Mouse (Mus musculus) T-cell, adult 66 days (primary cell): ENCODE data around the gene Wbp1. TPM values are rescaled to one million over a fixed set of nuclear protein-coding genes. Genes with fewer than 3 reads are reported as not detected.

Source experiments
- total RNA-seq, 2 experiments: library from RNA; stranded (reverse); gene quantifications; 3 replicates in 1 of 2; 4 replicates in 1 of 2; pipeline ENCODE4 v1.2.4; 2023

Gene Wbp1
- total RNA-seq: 10 to 100 TPM; 34.0 to 41.6 TPM

GRCm38 (mm10) chr6:83120930-83121862 lies at the start of gene Wbp1:
Gene Wbp1, minus strand, starts transcription at chr6:83121559.

DNA sequence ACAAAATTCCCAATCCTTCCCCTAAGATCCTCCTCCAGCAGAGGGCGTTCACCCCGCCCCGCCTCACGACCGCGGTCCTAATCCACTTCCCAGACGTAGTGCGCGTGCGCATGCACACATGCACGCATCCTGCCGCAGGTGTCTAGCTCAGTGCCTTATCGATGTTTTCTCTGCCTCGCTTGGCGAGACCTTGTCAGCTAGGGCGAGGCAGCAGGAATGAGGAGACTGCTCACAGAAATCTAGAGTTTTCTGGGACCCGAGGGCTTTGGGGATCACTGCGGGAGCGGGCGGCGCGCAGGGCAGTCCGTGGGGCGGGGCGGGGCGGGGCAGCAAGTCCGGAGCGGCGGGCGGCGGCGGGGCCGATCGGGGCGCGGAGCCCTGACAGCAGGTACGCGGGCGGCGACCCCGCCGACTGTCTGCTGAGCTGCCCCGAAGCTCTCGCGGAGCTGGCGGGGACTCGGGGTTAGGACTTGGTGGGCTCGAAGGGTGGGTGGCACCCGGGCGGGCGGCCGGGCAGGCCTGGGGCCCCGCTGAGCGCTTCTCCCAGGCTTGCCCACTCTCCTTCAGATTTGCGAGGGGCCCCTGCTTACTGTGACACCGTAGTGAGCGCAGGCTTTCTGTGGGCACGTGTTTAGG lies 44.4 kb upstream of the Wbp1 start, which contains the start of gene Dctn1:
Gene Dctn1 (plus strand): TSS at position 314 of the 636 bp plus-strand sequence.

GRCm38 (mm10) chr6:83156259-83156684 lies 34.9 kb upstream of the Wbp1 start, which contains the start of the genes Wdr54 and 1700003E16Rik:
Gene Wdr54, minus strand, starts transcription at chr6:83156397.
Gene 1700003E16Rik, plus strand, starts transcription at chr6:83156404.

DNA sequence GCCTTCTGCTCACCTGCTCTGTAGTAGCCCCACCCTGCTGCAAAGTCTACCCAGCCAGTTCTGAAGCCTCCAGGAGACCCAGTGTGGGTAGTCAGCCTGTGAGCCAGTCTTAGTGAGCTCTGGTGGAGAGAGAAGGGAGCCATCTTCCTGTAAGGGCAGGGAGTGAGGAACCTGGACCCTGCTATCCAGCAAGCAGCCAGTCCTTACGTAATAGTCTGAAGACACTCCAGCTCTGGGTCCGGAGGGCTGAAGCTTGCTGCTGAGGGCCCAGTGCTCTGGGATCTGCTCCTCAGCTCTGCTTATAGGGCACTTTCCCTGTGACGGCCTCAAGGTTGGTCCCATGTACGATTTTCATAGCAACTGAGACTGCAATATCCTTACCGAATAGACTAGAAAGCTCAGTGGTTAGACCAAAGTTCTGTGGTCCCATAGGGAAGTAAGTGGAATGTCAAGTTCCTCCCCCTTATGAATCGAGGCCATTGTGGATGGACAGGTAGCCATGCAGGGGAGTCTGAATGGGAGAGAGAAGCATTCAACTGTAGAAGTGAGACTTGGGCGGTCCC lies 13.7 kb upstream of the Wbp1 start, which contains the start of gene Rtkn:
Gene Rtkn (plus strand): TSS at position 513 of the 563 bp plus-strand sequence.

DNA sequence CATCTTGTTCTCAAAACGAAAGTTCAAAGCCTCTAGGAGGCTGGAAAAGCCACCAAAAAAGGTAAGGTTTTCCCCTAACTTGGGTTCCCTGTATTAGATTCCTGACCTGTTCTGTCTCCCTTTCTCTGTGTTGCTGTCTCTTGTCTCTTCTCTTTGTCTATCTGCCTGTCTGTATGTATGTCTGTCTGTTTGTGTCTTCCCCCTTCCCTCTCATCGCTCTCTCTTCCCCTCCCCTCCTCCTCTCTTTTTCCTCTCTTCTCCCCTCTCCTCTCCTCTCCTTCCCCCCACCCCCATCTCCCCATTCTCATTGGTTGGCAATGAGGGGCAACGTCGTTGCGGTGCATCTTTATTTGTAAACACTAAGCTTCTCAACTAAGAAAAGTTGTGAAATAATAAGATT lies 4.0 kb upstream of the Wbp1 start, which contains the start of gene Ino80b:
Gene Ino80b (minus strand): TSS at position 101 of the 400 bp plus-strand sequence.

GRCm38 (mm10) chr6:83115011-83115671 lies 6.2 kb downstream of the Wbp1 start, which contains the start of gene Mogs:
Gene Mogs, plus strand, starts transcription at chr6:83115496.

DNA sequence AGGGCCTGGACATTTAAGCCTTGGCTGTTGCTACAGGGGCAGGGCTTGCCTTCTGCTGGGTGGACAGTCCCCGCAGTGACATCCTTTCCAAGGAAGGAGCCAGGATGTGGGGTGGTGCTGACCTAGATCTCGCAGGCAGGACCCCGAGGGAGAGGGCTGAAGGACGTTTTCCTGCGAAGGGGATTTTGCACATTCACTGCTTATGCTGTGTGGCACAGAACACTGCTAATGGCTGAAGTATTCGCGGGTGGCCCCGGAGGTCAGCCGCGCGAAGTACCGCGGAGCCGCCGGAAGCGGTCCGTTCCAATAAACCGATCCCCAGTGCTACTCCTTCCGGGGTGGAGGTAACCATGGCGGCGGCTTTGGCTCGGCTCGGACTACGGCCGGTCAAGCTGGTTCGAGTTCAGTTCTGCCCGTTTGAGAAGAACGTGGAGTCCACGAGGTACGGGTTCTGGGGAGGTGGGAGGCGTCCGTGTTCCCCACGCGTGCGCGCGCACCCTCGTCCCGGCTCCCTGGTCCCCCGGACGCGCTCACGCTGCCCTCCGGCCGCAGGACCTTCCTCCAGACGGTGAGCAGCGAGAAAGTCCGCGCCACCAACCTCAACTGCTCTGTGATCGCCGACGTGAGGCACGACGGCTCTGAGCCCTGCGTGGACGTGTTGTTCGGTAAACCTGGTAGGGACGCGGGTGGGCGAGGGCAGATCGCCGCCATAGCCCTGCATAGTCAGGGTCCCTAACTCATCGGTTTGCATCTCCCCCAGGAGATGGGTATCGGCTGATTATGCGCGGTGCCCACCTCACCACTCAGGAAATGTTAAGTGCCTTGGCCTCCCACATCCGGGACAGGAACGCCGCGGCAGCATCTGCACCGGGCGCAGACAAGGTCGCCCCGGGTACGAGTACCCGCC lies 12.3 kb downstream of the Wbp1 start, which contains the start of gene Mrpl53:
Gene Mrpl53 (plus strand): TSS at position 279 of the 907 bp plus-strand sequence.

GRCm38 (mm10) chr6:83101316-83101687 lies 20.1 kb downstream of the Wbp1 start, which contains the start of the genes Ccdc142 and Gm42688:
Gene Ccdc142, plus strand, starts transcription at chr6:83101601.
Gene Gm42688, plus strand, starts transcription at chr6:83101617.

DNA sequence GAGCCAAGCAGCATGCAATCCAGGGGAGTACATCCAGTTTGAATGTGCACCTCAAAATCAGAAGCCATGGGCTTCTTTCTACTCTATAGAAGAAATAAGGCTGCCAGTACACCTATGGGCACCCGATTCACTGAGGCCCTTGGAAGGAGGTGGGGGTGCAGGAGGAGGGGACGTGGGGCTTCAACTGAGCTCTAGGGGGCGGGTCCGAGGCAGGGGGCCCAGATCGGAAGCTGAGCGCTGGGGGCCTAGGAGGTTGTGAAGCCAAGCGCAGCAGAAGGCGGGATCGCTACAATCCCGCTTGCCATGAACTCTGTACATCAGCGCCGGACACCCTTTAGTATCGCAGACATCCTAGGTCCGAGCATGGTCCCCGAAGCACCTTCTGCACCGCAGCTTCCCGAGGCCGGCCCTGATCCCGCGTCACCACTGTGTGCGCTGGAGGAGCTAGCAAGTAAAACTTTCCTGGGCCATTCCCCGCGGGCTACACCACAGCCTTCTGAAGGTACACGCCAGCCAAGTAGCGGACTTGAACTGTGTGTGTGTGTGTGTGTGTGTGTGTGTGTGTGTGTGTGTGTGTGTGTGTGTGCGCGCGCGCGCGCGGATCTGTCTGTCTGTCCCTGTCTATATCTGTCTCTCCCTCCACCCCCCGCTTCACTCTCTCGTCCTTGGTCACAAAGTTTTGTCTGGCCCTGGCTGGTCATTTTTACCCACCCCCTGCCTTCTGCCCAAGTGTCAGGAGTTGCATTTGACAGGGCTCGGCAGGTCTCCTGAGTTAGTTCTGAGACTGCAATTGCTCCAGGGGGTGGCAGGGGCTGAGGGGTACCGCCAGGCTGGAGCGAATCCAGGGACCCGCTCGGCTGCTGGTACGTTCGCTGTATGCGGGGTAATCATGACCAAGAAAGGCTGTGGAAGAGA lies 35.0 kb downstream of the Wbp1 start, which contains the start of gene Lbx2:
Gene Lbx2 (plus strand): TSS at position 247 of the 915 bp plus-strand sequence.

DNA sequence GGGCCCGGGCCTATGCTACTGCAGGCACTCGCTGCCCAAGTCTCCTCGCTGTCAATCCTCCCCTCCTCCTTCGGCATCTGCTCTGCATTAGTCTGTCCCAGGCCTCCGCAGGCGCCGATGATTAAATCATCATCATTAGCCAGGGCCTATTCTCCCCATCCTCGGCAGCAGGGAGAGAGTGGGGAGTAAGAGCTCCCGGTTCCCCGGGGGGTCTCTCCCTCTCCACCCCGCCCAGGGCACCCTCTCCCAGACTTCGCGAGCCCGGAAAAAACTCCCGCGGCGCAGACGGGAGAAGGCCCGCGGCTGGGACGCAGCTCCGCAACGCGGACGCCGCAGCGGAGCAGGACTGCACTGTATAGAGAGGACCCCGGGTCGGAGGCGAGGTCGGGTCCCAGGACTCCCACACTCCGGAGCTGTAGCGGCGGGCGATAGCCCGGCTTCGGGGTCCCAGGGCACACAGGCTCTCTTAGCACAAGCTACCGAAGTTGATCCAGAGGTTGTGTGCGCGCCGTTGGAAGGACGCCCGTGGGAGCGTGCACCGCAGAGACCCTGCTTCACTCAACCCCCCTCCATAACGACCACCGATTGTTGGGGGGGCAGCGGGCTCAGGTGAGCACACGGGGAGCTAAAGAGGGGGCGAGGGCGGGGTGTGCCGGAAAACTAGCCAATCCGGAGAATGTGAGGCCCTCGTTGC lies 43.6 kb downstream of the Wbp1 start, which contains the start of gene Pcgf1:
Gene Pcgf1 (plus strand): TSS at position 240 of the 694 bp plus-strand sequence.

DNA sequence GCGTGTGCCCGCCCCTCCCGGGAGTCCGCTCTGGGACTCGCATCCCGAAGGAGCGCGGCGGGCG lies 51.3 kb downstream of the Wbp1 start, which contains the start of gene Tlx2:
Gene Tlx2 (minus strand): TSS at position 47 of the 64 bp plus-strand sequence.

Other genes with a start within 250 kb of the Wbp1 start
- 10 to 100 TPM; 27.3 to 28.7 TPM for gene Sema4f, start 181.8 kb downstream of the Wbp1 start, total RNA-seq
- not detected for gene M1ap, start 174.7 kb downstream of the Wbp1 start, total RNA-seq
- gene Dok1, start 88.1 kb downstream of the Wbp1 start, total RNA-seq: 10 to 100 TPM; 21.0 to 23.7 TPM
- not detected for gene Loxl3, start 87.4 kb downstream of the Wbp1 start, total RNA-seq
- 100 to 1,000 TPM; 350 to 355 TPM for gene Aup1, start 67.0 kb downstream of the Wbp1 start, total RNA-seq
- 10 to 100 TPM; 29.3 to 31.8 TPM for gene Htra2, start 66.3 kb downstream of the Wbp1 start, total RNA-seq
- gene Dqx1, start 63.7 kb downstream of the Wbp1 start, total RNA-seq: 10 to 100 TPM; 16.0 to 16.6 TPM
- gene Tlx2, start 51.3 kb downstream of the Wbp1 start, total RNA-seq: not detected
- gene Pcgf1, start 43.7 kb downstream of the Wbp1 start, total RNA-seq: 10 to 100 TPM; 28.2 to 31.7 TPM
- not detected for gene Lbx2, start 35.2 kb downstream of the Wbp1 start, total RNA-seq
- 10 to 100 TPM in 1 of 2 experiments, 1 to 10 TPM in 1; 8.4 to 11.3 TPM for gene Ccdc142, start 20.0 kb downstream of the Wbp1 start, total RNA-seq
- gene Gm42688, start 19.9 kb downstream of the Wbp1 start, total RNA-seq: 10 to 100 TPM; 10.5 to 11.2 TPM
- gene Mrpl53, start 12.5 kb downstream of the Wbp1 start, total RNA-seq: 10 to 100 TPM; 28.3 to 31.2 TPM
- gene Mogs, start 6.1 kb downstream of the Wbp1 start, total RNA-seq: 10 to 100 TPM; 53.2 to 53.7 TPM
- 10 to 100 TPM; 34.1 to 35.9 TPM for gene Ino80b, start 3.9 kb upstream of the Wbp1 start, total RNA-seq
- not detected for gene Rtkn, start 13.9 kb upstream of the Wbp1 start, total RNA-seq
- gene Wdr54, start 34.8 kb upstream of the Wbp1 start, total RNA-seq: 1 to 10 TPM in 1 of 2 experiments, under 1 TPM in 1; 0.89 to 1.7 TPM
- not detected for gene 1700003E16Rik, start 34.8 kb upstream of the Wbp1 start, total RNA-seq
- 100 to 1,000 TPM; 117 to 120 TPM for gene Dctn1, start 44.4 kb upstream of the Wbp1 start, total RNA-seq
- not detected for gene Slc4a5, start 98.3 kb upstream of the Wbp1 start, total RNA-seq
- gene Mthfd2, start 204.3 kb upstream of the Wbp1 start, total RNA-seq: 10 to 100 TPM; 42.1 to 52.4 TPM
- 100 to 1,000 TPM; 113 to 127 TPM for gene Mob1a, start 204.5 kb upstream of the Wbp1 start, total RNA-seq
- gene Bola3, start 227.6 kb upstream of the Wbp1 start, total RNA-seq: 10 to 100 TPM; 33.9 to 37.3 TPM